Mouse (Mus musculus) 3134 (cell line): ENCODE results near the gene Prpf8.
"Not testable (repeated sequence)": the region's sequence is repeated elsewhere in the genome, so short reads cannot be mapped to it uniquely, and the experiment has no call there.

Source experiments
- DNase-seq: peaks from one replicate; pipeline ENCODE4 v3.0.0-alpha.2; 2011; ENCODE audit warnings: low spot score; ENCODE audit not compliant: insufficient read length; ENCODE audit errors: extremely low read depth

Gene Prpf8

DNA sequence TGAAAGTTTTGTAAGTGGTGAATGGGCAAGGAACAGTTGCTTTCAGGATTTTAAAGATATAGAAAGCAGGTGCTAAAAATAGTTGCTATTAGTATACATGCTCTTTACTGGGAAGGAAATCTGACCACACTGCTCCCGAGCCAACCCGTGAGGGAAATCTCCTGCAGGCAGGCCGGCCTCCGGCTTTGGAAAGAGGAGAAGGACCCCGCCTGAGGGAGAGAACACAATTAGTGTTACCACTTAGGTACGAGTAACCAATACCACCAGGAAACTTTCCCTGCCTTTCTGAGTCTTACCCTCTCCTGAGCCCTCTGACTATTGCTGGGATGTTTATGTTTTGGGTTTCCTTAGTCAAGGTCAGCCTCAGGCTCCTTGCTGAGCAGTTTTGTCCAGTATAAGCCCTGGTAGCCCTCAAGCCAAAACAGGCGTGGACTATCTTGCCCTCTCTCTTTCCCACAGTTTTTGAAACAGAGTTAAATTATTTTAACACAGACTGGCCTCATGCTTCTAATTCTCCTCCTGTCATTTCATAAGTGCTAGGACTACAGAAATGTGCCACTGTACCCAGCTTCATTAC is 66.4 kb downstream of the Prpf8 start:
- DNase-seq: no peak

DNA sequence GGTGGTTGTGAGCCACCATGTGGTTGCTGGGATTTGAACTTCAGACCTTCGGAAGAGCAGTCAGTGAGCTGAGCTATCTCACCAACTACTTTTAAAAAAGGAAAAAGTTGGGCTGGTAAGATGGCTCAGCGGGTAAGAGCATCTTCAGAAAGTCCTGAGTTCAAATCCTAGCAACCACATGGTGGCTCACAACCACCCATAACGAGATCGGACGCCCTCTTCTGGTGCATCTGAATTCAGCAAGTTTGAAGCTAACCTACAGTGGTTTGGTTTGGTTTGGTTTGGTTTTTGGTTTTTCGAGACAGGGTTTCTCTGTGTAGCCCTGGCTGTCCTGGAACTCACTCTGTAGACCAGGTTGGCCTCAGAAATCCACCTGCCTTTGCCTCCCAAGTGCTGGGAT is 69.4 kb downstream of the Prpf8 start:
- not testable (repeated sequence) for DNase-seq

DNA sequence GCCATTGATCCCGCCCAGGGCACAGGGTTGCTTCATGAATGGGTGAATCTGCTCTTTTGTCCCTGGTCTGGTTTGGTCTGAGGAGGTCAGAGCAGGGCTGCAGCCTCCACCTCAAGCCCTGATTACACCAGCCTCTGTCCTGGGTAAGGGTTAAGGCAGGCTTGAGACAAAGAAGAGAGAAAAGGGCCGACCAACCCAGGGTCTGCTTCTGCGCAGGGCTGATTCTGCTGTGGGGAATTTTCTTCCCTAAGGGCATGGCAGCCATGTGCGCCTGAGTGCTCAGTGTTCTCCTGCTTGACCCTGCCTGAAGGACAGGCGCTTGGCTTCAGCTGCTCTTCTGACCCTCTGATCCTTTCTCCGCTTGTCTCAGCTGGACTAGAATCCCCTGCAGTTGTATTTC is 70.5 kb downstream of the Prpf8 start:
- no peak for DNase-seq

DNA sequence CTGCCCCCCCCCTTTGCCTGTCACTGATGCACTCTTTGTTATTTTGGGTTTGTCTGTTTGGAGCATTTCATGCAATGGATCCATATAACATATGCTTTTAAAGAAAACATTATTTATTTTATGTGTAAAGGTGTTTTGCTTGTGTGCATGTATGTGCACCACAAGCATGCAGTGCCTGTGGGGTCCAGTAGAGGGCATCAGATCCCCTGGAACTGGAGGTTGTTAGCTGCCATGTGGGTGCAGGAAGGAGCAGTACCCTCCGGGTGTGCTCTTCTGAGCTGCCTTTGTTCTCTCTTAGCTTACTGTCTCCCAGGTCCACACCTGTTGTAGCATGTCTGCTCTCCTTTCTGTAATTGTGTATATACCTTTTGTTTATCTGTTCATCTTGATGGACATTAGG is 71.5 kb downstream of the Prpf8 start:
- no peak for DNase-seq
